Mouse (Mus musculus): ENCODE data around the gene Hsd17b1. TPM values are rescaled to one million over a fixed set of nuclear protein-coding genes. Genes with fewer than 3 reads are reported as not detected.

Gene Hsd17b1
- total RNA-seq, 2 experiments from 2014 or later: not detected

DNA sequence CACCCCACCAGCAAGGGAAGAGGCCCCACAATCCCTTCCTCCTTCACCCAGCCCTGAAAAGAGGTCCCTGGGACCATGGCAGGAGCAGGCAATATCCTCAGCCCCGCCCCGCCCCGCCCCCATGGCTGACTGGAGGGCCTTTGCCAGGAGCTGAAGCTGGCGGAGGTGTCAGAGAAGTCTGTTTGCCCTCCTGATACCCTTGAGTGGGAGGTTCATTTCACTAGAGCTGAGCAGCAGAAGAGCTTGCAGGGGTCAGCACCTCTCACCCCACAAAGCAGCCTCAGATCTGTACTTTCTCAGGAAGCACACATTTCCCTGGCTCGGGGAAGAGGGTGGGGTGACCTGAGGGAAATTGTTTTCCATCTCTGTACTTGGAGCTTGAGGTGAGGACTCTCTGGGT lies 19.5 kb upstream of the Hsd17b1 start:
- no peak for DNase-seq
- intact Hi-C loops (cut with DNase I): no loop called here

DNA sequence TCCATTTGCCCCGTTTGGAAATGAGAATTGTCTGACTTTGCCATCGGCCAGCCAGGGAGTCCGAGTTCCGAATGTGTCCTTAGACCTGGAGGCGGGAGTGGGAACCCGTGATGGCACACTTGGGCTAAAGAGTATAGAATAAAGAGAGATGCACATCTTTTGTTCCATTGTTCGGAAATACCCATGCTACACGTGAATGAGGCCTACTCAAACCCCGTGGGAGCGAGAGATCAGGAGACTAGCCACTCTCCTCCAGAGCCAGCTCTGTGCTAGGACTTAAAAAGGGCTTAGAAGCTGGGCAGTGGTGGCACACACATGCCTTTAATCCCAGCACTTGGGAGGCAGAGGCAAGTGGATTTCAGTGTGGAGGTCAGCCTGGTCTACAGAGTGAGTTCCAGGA lies 18.7 kb upstream of the Hsd17b1 start:
- intact Hi-C loops (cut with DNase I): no loop called here
- no peak for DNase-seq

DNA sequence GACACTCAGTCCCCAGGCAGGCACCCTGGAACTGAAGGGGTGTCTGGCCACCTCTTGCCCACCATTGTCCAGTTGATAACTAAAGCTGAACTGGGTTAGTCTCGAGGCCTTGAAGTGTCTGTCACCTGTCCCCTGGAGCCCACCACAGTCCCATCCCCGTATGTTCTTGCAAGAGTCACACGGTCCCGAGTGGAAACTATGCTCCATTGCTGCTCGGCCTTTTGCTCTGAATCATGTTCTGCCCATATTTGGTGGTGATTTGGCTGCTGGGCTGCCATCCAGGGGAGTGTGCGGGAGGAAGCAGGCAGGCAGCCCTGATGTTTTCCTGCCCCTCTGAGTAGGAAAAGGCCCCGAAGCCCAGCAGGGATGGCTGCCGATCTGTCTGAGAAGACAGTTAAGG lies 18.1 kb upstream of the Hsd17b1 start:
- peak; percentile 61 to 73 for DNase-seq
- intact Hi-C loops (cut with DNase I): loop anchor here (10.0 kb wide), 1 partner anchor 315 kb away; no protein-coding TSS in a partner anchor

DNA sequence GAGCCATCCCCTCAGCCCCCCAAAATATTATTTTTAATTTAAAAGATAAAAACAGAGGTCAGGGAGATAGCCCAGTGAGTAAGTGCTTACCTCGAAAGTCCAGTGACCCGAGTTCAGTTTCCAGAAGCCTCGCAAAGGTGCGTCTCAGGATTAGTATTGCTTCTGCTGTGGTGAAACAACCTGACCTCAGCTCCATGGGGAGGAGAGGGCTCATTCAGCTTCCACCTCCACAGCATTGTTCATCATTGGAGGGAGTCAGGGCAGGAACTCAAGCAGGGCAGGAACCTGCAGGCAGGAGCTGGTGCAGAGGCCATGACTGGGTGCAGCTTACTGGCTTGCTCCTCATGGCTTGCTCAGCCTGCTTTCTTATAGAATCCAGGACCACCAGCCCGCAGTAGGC lies 17.2 kb upstream of the Hsd17b1 start:
- no peak for DNase-seq
- intact Hi-C loops (cut with DNase I): loop anchor here (10.0 kb wide), 1 partner anchor 316 kb away; no protein-coding TSS in a partner anchor

DNA sequence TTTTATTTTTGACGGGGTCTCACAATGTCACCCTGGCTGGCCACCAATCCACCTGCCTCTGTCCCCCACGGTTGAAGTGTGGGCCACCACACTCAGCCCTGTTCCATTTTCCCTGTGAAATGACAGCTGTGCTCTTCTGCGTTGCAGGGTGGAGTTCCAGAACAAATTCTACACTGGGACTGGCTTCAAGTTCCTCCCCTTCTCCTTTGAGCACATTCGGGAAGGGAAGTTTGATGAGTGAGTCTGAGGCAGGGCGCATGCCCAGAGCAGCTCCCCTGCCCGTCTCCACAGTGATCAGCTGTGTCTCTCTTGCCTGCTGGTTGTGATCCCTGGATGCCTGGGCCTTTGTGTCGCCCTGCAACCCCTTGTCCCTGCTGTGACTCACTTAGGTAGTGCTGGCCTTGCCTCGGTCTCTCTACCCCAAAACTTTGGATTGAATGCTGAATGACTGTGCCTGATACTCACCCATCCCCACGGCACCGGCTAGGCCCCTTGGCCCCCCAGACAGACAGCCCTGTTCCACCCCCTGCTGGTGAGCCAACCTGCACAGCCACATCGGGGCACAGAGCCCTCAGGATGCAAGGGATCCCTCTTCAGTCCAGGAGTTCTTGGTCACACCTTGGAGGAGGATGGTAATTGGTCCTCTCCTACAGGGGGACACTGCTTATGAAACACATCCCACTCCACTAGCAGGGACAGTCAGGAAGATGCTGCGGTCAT lies 15.9 kb upstream of the Hsd17b1 start:
- intact Hi-C loops (cut with DNase I): loop anchor here (10.0 kb wide), 1 partner anchor 318 kb away; no protein-coding TSS in a partner anchor
- peak; percentile 49 to 61 for DNase-seq

DNA sequence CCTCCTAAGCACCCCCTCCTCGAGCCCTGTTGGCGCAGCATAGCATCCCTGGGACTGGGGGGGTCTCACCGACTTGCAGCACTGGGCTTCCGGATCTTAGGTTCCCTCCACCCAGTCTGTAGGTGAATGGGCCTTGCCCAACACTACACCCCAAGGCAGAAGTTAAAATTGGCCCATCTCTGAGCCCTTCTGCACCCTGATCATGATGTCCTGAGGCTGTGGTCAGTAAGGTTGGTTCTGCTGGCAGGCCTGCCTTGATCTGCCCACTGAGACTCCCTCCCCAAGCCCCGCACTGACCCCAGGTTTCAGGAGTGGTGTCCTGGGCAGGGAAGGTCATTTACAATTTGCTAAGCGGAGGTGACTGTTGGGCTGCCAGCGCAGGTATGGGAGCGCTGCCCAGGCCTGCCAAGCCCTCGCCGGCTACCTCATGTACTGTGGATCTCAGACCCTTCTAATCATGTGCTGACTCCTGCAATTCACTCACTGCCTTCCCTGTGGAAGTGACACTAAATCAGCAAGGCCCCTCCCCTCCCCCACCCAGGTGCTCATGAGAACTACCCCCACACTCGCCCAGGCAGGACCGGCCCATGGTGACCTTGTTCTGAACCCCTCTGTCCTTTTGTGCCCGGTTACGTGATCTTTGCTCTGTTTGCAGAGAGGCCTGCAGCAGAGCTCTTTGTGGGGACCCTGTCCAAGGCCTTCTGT lies 15.1 kb upstream of the Hsd17b1 start:
- intact Hi-C loops (cut with DNase I): loop anchor here (10.0 kb wide), 1 partner anchor 318 kb away; no protein-coding TSS in a partner anchor
- peak in 1 of 2 experiments; percentile 5 for DNase-seq

DNA sequence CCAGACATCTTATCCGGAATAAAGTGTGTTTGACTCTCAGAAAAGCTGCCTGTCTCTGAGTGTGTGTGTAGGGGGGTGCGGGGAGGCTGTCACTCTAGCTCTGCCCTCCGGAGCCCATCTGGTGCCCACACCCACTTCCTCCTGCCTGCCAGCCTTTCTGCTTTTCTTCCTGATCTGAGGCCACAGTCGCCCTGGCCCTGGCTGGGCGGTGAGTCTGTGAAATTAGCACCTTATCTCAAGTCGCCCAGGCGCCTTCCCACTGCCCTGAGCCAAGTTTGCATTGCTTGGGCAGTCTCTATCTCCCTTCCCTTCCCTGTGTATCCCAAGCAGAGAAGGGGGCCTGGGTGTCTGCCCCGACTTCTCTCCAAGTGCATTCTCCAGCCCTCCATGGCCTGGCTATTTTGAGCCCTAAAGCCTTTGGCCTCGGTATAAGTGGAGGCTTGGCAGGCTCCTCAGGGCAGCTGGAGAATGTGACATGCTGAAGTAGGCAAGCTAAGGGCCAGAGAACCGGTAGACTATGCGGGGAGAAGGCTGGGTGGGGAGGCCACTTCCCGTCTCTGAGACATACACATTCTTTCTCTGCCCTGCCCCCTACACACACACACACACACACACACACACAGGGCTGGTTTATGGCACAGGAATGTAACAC lies 14.4 kb upstream of the Hsd17b1 start:
- peak; percentile 57 to 66 for DNase-seq
- intact Hi-C loops (cut with DNase I): loop anchor here (10.0 kb wide), 1 partner anchor 319 kb away; no protein-coding TSS in a partner anchor

DNA sequence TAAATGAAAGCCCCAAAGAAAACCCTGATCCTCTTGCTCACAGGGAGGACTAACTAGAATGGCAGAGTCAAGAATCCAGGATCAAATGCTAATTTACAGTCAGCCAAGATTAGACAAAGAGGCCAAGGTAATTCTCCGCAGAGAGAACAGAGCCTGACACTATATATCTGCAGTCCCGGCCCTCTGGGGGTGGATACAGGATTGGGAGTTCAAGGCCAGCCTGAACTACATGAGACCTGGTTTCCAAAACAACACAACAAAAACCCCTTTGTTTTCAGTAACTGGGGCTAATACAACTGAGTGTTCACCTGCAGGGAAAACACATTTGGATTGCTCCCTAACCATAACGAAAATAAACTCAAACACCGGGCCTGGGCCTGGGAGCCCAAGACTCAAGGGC lies 13.7 kb upstream of the Hsd17b1 start:
- intact Hi-C loops (cut with DNase I): loop anchor here (10.0 kb wide), 1 partner anchor 320 kb away; no protein-coding TSS in a partner anchor
- DNase-seq: no peak

DNA sequence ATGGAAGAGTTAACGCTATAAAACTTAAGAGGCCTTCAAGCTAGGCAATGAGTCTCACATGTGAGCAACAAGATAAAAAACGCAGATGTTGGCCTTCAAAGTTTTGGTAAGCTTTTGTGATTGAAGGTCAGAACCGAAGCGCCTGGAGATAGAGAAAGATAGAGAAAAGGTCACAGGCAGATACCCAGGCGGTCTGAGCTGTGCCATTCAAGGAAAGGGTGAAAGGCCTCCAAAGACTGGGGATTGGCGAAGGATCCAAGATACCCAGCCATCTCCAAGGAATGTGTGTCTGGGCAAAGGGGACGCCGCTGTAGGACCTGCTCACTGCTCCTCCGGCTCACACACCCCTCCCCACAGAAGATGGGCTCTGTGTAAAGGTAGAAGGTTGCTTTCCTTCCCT lies 13.2 kb upstream of the Hsd17b1 start:
- no peak for DNase-seq
- intact Hi-C loops (cut with DNase I): loop anchor here (10.0 kb wide), 1 partner anchor 320 kb away; no protein-coding TSS in a partner anchor

DNA sequence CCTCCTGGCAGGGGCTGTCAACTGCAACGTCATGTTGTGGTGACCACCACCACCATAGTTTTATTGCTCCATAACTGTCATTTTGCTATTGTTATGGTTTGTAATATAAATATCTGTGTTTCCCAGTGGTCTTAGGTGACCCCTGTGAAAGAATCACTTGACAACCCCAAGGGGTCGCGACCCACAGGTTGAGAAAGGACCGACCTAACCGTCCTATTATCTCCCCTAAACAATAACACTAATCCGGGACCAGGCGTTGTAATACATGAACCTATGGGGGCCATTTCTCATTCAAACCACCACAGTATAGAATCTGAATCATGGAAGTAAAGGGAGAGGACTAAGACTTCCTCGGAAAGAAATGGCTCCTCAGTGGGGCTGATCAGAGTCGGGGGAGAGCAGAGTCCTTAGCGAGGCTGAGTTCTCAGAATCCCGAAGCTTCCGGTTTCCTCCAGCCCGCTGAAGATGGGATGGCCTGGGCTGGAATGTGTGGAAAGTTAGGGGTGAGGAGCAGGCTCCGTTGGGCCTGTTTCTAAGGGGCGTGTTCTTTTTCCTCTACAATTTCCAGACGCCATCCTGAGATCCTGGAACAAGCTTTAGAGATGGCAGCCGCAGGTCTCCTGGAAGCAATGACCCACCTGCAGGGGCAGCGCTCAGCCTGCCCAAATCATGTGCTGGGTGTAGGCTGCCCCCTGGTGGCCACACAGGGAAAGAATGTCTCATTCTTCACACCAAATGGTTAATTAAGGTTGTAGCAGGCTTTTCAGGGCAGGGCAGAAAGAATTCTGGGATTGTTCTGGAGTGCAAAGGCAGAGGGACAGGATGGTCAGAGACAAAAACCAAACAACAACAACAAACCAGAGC lies 11.4 kb upstream of the Hsd17b1 start:
- intact Hi-C loops (cut with DNase I): loop anchor here (1.0 to 10.0 kb wide), 3 partner anchors 83 to 322 kb away; no protein-coding TSS in a partner anchor
- DNase-seq: peak; percentile 71 to 76

DNA sequence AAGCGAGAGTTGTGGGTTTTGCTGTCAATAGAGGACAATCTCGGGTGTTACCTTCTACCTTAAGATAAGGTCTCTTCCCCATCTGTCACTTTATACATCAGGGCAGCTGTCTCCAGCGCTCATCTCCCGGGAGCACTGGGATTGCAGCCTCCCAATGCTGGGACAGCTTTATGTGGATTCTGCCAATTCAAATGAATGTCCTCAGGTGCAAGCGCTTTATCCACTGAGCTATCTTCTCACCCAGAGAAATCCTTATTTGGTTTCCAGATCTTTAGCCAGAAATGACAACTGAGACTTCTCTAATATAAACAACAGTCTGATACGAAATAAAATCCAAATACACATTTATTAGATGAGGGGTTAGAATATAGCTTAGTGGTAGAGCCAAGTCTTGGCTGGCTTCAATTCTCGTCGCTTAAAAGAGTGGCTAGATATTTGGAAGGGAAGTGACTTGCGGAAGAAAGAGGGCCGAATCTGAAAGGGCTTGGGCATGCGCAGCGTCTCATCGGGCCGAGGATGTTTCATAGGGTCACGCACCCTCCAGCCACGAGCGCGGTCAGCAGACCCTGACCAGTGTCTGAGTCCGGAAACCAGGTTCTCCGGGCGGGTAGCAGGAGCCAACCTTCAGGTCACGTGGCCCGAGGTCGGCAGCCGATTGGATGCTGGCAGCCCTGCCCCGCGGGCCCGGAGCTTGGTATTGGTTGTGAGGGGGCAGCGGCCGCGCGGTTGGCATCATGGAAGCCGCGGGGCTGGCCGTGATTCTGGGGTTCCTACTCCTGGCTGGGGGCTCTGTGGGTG lies 8.6 kb upstream of the Hsd17b1 start, which contains the start of gene Naglu:
Naglu (plus strand) TSS at position 622 of the 798 bp plus-strand sequence.
- peak; percentile 92 to 96 for DNase-seq
- intact Hi-C loops (cut with DNase I): loop anchor here (10.0 kb wide), 1 partner anchor 325 kb away; no protein-coding TSS in a partner anchor

DNA sequence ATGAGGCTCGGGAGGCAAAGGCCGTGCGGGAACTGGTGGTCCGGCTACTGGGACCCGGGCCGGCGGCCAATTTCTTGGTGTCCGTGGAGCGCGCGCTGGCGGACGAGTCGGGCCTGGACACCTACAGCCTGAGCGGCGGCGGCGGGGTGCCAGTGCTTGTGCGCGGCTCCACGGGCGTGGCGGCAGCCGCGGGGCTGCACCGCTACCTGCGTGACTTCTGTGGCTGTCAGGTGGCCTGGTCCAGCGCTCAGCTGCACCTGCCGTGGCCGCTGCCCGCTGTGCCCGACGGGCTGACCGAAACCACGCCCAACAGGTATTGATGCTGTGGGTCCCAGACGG lies 8.1 kb upstream of the Hsd17b1 start:
- intact Hi-C loops (cut with DNase I): no loop called here
- DNase-seq: no peak

DNA sequence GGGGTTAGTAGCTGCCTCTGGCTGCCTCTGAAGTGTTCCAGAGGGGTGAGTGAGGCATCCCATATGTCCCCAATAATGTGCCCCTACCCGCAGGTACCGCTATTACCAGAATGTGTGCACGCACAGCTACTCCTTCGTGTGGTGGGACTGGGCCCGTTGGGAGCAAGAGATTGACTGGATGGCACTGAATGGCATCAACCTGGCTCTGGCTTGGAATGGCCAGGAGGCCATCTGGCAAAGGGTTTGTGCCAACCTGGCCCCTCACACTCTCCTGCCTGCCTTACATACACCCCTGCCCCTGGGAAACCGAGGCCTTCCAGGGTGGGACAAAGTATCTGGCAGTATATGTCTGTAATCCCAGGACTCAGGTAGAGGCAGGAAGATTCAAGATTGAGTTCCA lies 7.2 kb upstream of the Hsd17b1 start:
- intact Hi-C loops (cut with DNase I): no loop called here

DNA sequence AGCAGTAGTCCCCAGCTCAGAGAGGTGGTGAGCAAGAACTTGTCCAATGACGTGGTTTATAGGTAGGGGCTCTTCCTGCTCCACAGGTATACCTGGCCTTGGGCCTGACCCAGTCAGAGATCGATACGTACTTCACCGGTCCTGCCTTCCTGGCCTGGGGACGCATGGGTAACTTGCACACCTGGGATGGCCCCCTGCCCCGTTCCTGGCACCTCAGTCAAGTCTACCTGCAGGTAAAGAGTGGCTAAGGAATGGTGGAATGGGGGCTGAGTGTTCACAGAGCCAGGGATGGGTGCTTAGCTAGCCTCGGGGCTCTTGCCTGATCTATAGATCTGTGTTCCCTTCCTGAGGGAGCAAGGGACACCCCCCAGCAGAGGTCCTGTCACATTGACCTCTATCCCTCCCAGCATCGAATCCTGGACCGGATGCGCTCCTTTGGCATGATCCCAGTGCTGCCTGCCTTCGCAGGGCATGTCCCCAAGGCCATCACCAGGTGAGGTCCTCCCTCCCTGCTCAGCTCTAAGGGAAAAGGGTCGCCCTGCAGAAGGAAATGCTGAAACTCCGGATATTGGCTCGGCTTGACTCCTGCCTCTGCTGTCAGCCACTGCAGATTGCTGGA lies 6.3 kb upstream of the Hsd17b1 start:
- intact Hi-C loops (cut with DNase I): no loop called here

More for the DNA sequence above, 7.2 kb upstream of the Hsd17b1 start:
- DNase-seq: no peak

DNA sequence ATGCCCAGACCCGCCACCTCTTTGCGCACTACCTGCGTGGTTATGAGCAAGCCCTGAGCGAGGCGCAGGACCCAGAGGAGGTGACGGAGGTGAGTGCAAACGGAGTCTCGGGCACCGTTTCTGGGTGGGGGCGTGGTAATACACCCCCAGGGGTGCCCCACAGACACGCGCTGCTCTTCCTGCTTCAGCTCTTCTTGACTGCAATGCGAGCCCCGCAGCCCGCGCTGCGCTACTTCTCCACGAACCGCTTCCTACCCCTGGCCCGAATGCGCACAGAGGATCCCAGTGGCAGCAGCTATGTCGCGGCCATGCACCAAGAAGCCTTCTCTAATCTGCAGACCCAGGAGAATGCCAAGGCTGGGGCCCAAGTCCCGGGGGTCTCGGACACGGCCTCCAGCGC lies 1.5 kb downstream of the Hsd17b1 start:
- DNase-seq: no peak
- intact Hi-C loops (cut with DNase I): loop anchor here (5.0 kb wide), 1 partner anchor 322 kb away; the partner anchor contains the start of gene Kcnh4

More for the DNA sequence above, 6.3 kb upstream of the Hsd17b1 start:
- DNase-seq: no peak

DNA sequence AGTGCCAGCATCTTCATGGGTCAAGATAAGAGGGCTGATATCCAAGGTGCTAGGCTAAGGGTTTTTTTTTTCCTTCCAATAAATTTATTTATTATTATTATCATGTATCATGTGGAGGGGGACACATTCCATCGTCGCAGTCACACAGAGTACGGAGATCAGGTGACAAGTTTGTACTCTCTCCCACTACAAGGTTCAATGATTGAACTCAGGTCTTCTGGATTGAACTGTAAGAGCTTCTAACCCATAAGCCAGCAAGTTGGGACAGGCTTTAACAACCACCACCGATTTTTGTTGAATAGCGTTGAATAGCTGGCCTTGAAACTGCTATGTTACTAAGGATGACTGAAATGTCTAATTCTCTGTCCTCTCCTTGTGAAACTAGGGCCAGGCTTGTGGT lies 2.2 kb downstream of the Hsd17b1 start:
- intact Hi-C loops (cut with DNase I): no loop called here
- no peak for DNase-seq

DNA sequence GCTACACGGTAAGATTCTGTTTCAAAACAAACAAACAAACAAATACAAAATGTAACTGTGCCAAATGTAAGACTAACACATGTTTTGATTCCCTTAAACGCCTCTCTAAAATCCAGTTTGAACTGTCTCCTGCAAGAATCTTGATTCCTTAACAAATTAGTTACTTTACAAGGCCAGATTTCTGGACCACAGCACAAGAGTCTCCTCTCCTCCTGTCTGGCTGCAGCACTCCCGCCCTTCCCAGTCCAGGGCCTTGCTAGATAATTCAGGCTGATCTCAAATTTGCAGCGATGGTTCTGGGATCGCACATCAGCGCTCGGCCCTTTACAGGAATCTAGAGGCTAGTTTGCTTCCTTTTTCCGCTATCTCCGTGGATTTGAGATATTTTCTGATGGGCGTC lies 3.4 kb downstream of the Hsd17b1 start:
- DNase-seq: no peak
- intact Hi-C loops (cut with DNase I): no loop called here

DNA sequence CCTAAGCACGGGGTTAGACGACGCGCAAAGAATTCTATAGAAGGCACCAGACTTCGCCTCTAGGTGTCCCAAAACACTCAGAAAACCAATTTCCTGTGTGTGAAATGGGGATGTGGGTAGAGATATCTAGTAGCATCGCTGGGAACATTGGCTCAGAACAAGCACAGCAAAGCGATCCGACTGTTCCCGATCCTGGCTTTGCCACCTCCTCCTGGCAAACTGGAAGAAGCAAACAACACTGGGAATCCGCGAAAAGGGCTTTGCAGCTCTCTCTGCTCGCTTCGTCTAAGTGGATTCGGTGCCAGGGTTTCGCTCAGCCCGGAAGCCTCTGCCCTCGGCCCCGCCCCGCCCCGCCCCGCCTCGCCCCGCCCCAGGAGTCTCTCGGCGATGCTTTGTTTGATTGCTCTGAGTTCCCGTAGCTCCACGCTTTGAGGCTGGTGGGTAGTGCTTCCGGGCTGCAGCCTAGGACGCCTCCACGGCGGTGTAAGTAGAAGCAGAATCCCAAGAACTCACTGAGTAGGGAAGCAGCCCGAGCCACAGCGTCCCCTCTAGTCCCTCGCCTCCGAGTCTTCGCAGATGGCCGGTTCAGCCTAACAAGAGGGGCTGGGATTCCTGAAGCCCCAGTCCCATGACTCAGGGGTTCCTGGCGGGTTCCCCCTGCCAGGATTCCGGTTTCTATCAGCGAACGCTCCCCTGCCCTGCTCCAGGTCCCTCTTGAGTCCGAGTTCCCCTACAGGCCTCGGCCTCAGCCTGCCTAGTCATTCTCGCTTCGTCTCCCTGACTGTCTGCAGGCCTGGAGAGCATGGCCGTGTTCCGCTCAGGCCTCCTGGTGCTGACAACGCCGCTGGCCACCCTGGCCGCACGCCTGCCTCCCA lies 4.2 kb downstream of the Hsd17b1 start, which contains the start of gene Coasy:
Coasy (plus strand) TSS at position 358 of the 875 bp plus-strand sequence.
- peak; percentile 74 to 76 for DNase-seq
- intact Hi-C loops (cut with DNase I): no loop called here
